Mouse (Mus musculus) liver, embryonic 11.5 days (tissue): ENCODE data around the gene Fam227a. TPM values are rescaled to one million over a fixed set of nuclear protein-coding genes. Genes with fewer than 3 reads are reported as not detected.

ENCODE experiments used
- ATAC-seq: fragments of 200-750 bp; cut with Nextera tagmentation; replicated peaks from 2 replicates; pipeline ENCODE4 v1.8.0; 2017; ENCODE audit warnings: moderate number of reproducible peaks, mild to moderate bottlenecking, moderate TSS enrichment, moderate library complexity; ENCODE audit not compliant: low FRiP score
- DNase-seq: peaks from one replicate; pipeline ENCODE4 v3.0.0-alpha.2; 2017; ENCODE audit warnings: low spot score
- H3K27ac ChIP-seq: fragments of 300-500 bp; sonication (generic); 2 replicates; pipeline ENCODE4 v1.5.1; 2014; ENCODE audit warnings: mild to moderate bottlenecking, low read depth, low read length, control low read depth
- H3K27me3 ChIP-seq: fragments of 300-500 bp; sonication (generic); replicated peaks from 2 replicates; pipeline ENCODE4 v1.6.1; 2014; ENCODE audit warnings: low read length, mixed read lengths; ENCODE audit not compliant: control insufficient read depth, insufficient read depth
- H3K36me3 ChIP-seq: fragments of 300-500 bp; sonication (generic); 2 replicates; pipeline ENCODE4 v1.6.1; 2014; ENCODE audit warnings: mild to moderate bottlenecking, low read length, moderate library complexity, mixed read lengths; ENCODE audit not compliant: control insufficient read depth, insufficient read depth
- H3K4me1 ChIP-seq: fragments of 300-500 bp; sonication (generic); replicated peaks from 2 replicates; pipeline ENCODE4 v1.6.1; 2014; ENCODE audit warnings: low read length, mixed read lengths; ENCODE audit not compliant: control insufficient read depth, insufficient read depth
- H3K4me2 ChIP-seq: fragments of 300-500 bp; sonication (generic); 2 replicates; pipeline ENCODE4 v1.6.1; 2014; ENCODE audit warnings: mild to moderate bottlenecking, control low read depth, moderate library complexity
- H3K4me3 ChIP-seq: fragments of 300-500 bp; sonication (generic); 2 replicates; pipeline ENCODE4 v1.5.1; 2014; ENCODE audit warnings: low read depth, low read length, control low read depth
- H3K9ac ChIP-seq: fragments of 300-500 bp; sonication (generic); 2 replicates; pipeline ENCODE4 v1.6.1; 2014; ENCODE audit warnings: low read depth, low read length, control low read depth
- H3K9me3 ChIP-seq: fragments of 300-500 bp; sonication (generic); 2 replicates; pipeline ENCODE4 v1.6.1; 2016; ENCODE audit warnings: low read length, inconsistent platforms, mixed read lengths; ENCODE audit not compliant: control insufficient read depth
- WGBS: fragments of 180-500 bp; shearing (Covaris S2); extraction: QIAGEN DNeasy Blood & Tissue Kit; methylation state at CpG from one replicate; pipeline ENCODE4 v1.1.7; 2014; 5-methylcytosine and 5-hydroxymethylcytosine counted together
- polyA plus RNA-seq: library from polyadenylated mRNA; unstranded; fragments of >200 nt; fragmentation: Nextera tagmentation; extraction: Ambion mirVana; gene quantifications from 2 replicates; pipeline ENCODE4 v1.2.1, GENCODE M21; 2014

Gene Fam227a
- polyA plus RNA-seq, 1 experiment from 2014 or later = 0.74 TPM

- H3K27me3 ChIP-seq = no peaks in the 10 kb centered on the region
- peak overlapping the region; percentile 82 for H3K9ac ChIP-seq
- H3K4me3 ChIP-seq = peak overlapping the region; percentile 89
- peak overlapping the region; percentile 75 for H3K4me2 ChIP-seq
- DNase-seq (no peak), ATAC-seq (peak; percentile 55)
- no peaks in the 10 kb centered on the region for H3K9me3 ChIP-seq
- WGBS = under 1% methylated on average over 36 of the region's 37 CpGs
- peaks cover 7% of the 10 kb centered on the region; the same call in 1 of the 2 replicates for H3K4me1 ChIP-seq
- peaks cover 22% of the 10 kb centered on the region; the same call in 1 of the 2 replicates for H3K36me3 ChIP-seq
- peak overlapping the region; percentile 64; the same call in 1 of the 2 replicates for H3K27ac ChIP-seq
Observed at GRCm38 (mm10) chr15:79670972-79671299, 12.2 kb upstream of the Fam227a start.

DNA sequence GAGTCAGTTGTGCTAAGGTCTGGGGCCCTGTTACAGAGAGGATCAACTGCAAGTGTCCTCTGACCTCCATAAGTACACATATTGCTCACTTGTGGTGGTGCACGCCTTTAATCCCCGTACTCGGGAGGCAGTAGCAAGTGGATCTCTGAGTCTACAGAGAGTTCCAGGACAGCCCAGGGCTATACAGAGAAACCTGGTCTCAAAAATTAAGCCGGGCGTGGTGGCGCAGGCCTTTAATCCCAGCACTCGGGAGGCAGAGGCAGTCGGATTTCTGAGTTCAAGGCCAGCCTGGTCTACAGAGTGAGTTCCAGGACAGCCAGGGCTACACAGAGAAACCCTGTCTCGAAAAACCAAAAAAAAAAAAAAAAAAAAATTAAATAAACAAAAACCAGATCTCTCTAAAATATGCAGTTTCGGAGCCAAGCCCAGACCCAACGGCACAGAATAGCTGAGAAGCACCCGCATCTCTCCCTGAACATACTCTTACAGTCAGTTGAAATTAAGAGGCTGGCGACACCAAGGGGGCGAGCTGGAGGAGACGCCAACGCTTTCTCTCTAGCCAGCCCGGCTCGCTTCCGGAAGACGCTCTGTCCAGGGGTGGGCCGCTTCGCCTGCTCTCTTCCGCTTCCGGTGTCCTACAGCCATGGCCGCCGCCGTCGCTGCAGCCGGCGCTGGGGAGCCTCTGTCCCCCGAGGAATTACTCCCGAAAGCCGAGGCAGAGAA is 11.7 kb upstream of the Fam227a start, which contains the start of gene Tomm22:
TSS of gene Tomm22 (plus strand) at position 613 of the 723 bp plus-strand sequence.
- H3K27ac ChIP-seq = peak within 1 kb of the TSS; percentile 64; the same call in 1 of the 2 replicates

DNA sequence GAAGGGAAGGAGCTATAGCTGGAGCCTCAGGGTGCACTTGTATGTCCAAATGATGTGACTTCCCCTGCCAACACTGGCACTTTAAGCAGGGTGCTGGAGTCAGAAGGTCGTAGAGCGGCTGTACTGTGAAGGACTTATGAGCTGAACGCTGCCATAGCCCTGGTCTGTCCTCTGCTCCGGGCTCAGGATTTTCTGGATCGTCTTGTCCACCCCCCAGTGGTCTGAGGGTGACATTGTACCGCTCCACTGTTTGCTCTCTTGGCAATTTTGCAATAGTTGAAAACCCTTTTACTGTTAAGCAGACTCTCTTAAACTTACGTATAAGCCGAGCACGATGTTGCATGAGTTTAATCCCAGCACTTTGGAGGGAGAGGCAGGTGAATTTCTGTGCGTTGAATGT is 10.4 kb upstream of the Fam227a start:
- Histone ChIP-seq H3K9me3 (no peaks in the 10 kb centered on the region), H3K27ac (no peak overlapping the region), H3K9ac (no peak overlapping the region), H3K4me3 (no peak overlapping the region), H3K27me3 (no peaks in the 10 kb centered on the region), H3K4me2 (no peak overlapping the region), H3K4me1 (peaks cover 7% of the 10 kb centered on the region; the same call in 1 of the 2 replicates), H3K36me3 (peaks cover 12% of the 10 kb centered on the region; the same call in 1 of the 2 replicates)
- 75% methylated on average over 10 of the region's 10 CpGs for WGBS
- DNase-seq (no peak), ATAC-seq (no peak)

More for the DNA sequence above, 11.7 kb upstream of the Fam227a start, which contains the start of gene Tomm22:
- peak within 1 kb of the TSS; percentile 75 for H3K4me2 ChIP-seq
- WGBS = 17% methylated on average over 32 of the region's 33 CpGs
- H3K36me3 ChIP-seq = peaks cover 21% of the 10 kb centered on the region; the same call in 1 of the 2 replicates
- DNase-seq (peak; percentile 88), ATAC-seq (peak; percentile 97)
- H3K9ac ChIP-seq = peak within 1 kb of the TSS; percentile 82
- peaks cover 7% of the 10 kb centered on the region; the same call in 1 of the 2 replicates for H3K4me1 ChIP-seq
- no peaks in the 10 kb centered on the region for H3K27me3 ChIP-seq
- H3K4me3 ChIP-seq = peak within 1 kb of the TSS; percentile 89
- no peaks in the 10 kb centered on the region for H3K9me3 ChIP-seq

- DNase-seq = no peak
- Histone ChIP-seq H3K9ac (no peak overlapping the region), H3K9me3 (no peaks in the 10 kb centered on the region), H3K36me3 (0 out of 2 replicates have a peak, but pooled peaks cover 5% of the 10 kb centered on the region), H3K27me3 (no peaks in the 10 kb centered on the region), H3K27ac (no peak overlapping the region), H3K4me1 (peaks cover 4% of the 10 kb centered on the region; the same call in 1 of the 2 replicates), H3K4me2 (no peak overlapping the region), H3K4me3 (no peak overlapping the region)
- 91% methylated on average over 8 of the region's 8 CpGs for WGBS
- ATAC-seq = no peak
Observed at GRCm38 (mm10) chr15:79664666-79665065, 5.9 kb upstream of the Fam227a start.

GRCm38 (mm10) chr15:79661852-79662251 is 3.1 kb upstream of the Fam227a start:
- H3K4me2 ChIP-seq = no peak overlapping the region
- H3K4me1 ChIP-seq = peaks cover 4% of the 10 kb centered on the region
- H3K4me3 ChIP-seq = no peak overlapping the region
- no peaks in the 10 kb centered on the region for H3K9me3 ChIP-seq
- H3K9ac ChIP-seq = no peak overlapping the region
- no peaks in the 10 kb centered on the region for H3K27me3 ChIP-seq
- ATAC-seq (no peak), DNase-seq (peak; percentile 45)
- H3K27ac ChIP-seq = no peak overlapping the region
- 0 out of 2 replicates have a peak, but pooled peaks cover 4% of the 10 kb centered on the region for H3K36me3 ChIP-seq
- WGBS = 74% methylated on average over 4 of the region's 4 CpGs

GRCm38 (mm10) chr15:79657837-79658530 is 772 bp downstream of the Fam227a start:
- ATAC-seq = peak; percentile 51
- H3K36me3 ChIP-seq = no peaks in the 10 kb centered on the region
- peak overlapping the region; percentile 81 for H3K4me3 ChIP-seq
- no peaks in the 10 kb centered on the region for H3K27me3 ChIP-seq
- no peaks in the 10 kb centered on the region for H3K9me3 ChIP-seq
- H3K4me2 ChIP-seq = peak overlapping the region; percentile 92
- H3K27ac ChIP-seq = peak overlapping the region; percentile 87
- H3K4me1 ChIP-seq = peaks cover 4% of the 10 kb centered on the region
- H3K9ac ChIP-seq = peak overlapping the region; percentile 82
- 4% methylated on average over 16 of the region's 16 CpGs for WGBS
- DNase-seq = peak; percentile 70

DNA sequence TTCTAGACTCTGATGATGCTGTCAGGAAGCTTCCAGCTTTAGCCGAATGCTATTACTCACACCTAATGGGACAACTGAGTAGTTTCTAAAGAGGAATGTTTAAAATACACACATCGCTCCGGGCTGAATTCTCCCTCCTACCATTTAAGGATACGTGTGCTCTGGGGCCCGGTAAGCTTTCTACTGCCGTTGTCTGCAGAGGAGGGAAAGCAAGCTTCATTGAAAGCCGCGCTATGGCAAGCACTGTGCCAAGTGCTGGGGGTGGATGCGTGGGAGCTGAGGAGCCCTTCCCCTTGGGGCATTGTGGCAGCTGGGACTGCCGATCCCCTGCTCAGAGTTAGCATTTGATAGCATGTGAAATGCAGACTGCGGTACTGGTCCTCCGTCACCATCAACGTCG is 2.3 kb downstream of the Fam227a start:
- no peak for DNase-seq
- Histone ChIP-seq H3K4me3 (no peak overlapping the region), H3K9ac (no peak overlapping the region), H3K4me2 (no peak overlapping the region), H3K9me3 (no peaks in the 10 kb centered on the region), H3K4me1 (peaks cover 4% of the 10 kb centered on the region), H3K27ac (no peak overlapping the region), H3K36me3 (no peaks in the 10 kb centered on the region), H3K27me3 (no peaks in the 10 kb centered on the region)
- ATAC-seq = no peak
- WGBS = 92% methylated on average over 14 of the region's 14 CpGs

- H3K4me3 ChIP-seq = no peak overlapping the region
- H3K4me1 ChIP-seq = no peaks in the 10 kb centered on the region
- H3K36me3 ChIP-seq = no peaks in the 10 kb centered on the region
- WGBS = 63% methylated on average over 4 of the region's 4 CpGs
- ATAC-seq (no peak), DNase-seq (no peak)
- H3K9me3 ChIP-seq = no peaks in the 10 kb centered on the region
- H3K4me2 ChIP-seq = no peak overlapping the region
- H3K27me3 ChIP-seq = no peaks in the 10 kb centered on the region
- H3K27ac ChIP-seq = no peak overlapping the region
- no peak overlapping the region for H3K9ac ChIP-seq
Observed at GRCm38 (mm10) chr15:79651481-79651880, 7.3 kb downstream of the Fam227a start.
